Comparison of ENCODE assay signal across 8 mouse cellular contexts in genomic region chr6:37419445-37419941, GRCm38 (mm10). TPM values are rescaled to one million over a fixed set of nuclear protein-coding genes. Genes with fewer than 3 reads are reported as not detected.
DNase-seq lines count a peak whose midpoint lies in the region; ATAC-seq and TF ChIP-seq lines count a peak whose summit lies in the region.

No protein-coding gene starts in this region.

- intact Hi-C loops in gastrocnemius, adult 2 months (cut with DNase I): no loop called here
- intact Hi-C loops in left cerebral cortex, postnatal 36 days (cut with DNase I): no loop called here

- no peaks in the 10 kb centered on the region for H3K36me3 ChIP-seq in hindbrain, embryonic 16.5 days (ENCODE audit: control insufficient read depth, insufficient read depth, low read length)
- no peaks in the 10 kb centered on the region for H3K36me3 ChIP-seq in stomach, postnatal 0 days (ENCODE audit: control insufficient read depth, insufficient read depth, low read length)

- H3K9ac ChIP-seq in hindbrain, embryonic 16.5 days (ENCODE audit: low read depth, low read length): no peak overlapping the region
- H3K9ac ChIP-seq in stomach, postnatal 0 days (ENCODE audit: low read length): no peak overlapping the region

- DNase-seq in cerebellum, adult 2 months: no peak
- no peak for DNase-seq in cerebellum, postnatal 14 days
- DNase-seq in CD4-positive helper T cell, adult 2 months (ENCODE audit: low read depth, low spot score): peak; percentile 38
- DNase-seq in gastrocnemius, adult 2 months: peak; percentile 82
- peak; percentile 88 to 89 for DNase-seq in left cerebral cortex, postnatal 36 days (ENCODE audit: low spot score in 2 of 2)
- no peak for DNase-seq in stomach, postnatal 0 days (ENCODE audit: low spot score)

- H3K9me3 ChIP-seq in hindbrain, embryonic 16.5 days (ENCODE audit: control insufficient read depth, low read length): no peaks in the 10 kb centered on the region
- H3K9me3 ChIP-seq in stomach, postnatal 0 days (ENCODE audit: control insufficient read depth, low read length): no peaks in the 10 kb centered on the region

- no peaks in the 10 kb centered on the region for H3K4me1 ChIP-seq in cerebellum, adult 2 months (ENCODE audit: control insufficient read depth, insufficient read depth, low read length)
- H3K4me1 ChIP-seq in hindbrain, embryonic 16.5 days (ENCODE audit: control insufficient read depth, insufficient read depth, low read depth, low read length): 0 out of 2 replicates have a peak, but pooled peaks cover 3% of the 10 kb centered on the region
- H3K4me1 ChIP-seq in stomach, postnatal 0 days (replicated peaks; ENCODE audit: control insufficient read depth, insufficient read depth): peaks cover 11% of the 10 kb centered on the region

- no peak for TF ChIP-seq POLR2A in cerebellum, adult 2 months (IDR thresholded peaks at IDR 0.05; ENCODE audit: borderline replicate concordance, insufficient read depth, low read length)

- H3K27me3 ChIP-seq in cerebellum, adult 2 months (ENCODE audit: control insufficient read depth, insufficient read depth, low read length): no peaks in the 10 kb centered on the region
- H3K27me3 ChIP-seq in hindbrain, embryonic 16.5 days (replicated peaks; ENCODE audit: control insufficient read depth, insufficient read depth, low read length): no peaks in the 10 kb centered on the region
- no peaks in the 10 kb centered on the region for H3K27me3 ChIP-seq in stomach, postnatal 0 days (ENCODE audit: control insufficient read depth, insufficient read depth, low read length)

- peak overlapping the region; percentile 7; the same call in 1 of the 2 replicates for H3K27ac ChIP-seq in cerebellum, adult 2 months (ENCODE audit: insufficient read depth, low read length)
- peak overlapping the region; percentile 72 for H3K27ac ChIP-seq in gastrocnemius, adult 2 months
- H3K27ac ChIP-seq in hindbrain, embryonic 16.5 days (ENCODE audit: low read depth, low read length): peak overlapping the region; percentile 39; the same call in 1 of the 2 replicates
- H3K27ac ChIP-seq in stomach, postnatal 0 days (replicated peaks): peak overlapping the region; percentile 79

- no peak overlapping the region; the same call in 1 of the 2 replicates for H3K4me2 ChIP-seq in hindbrain, embryonic 16.5 days (ENCODE audit: low read length)
- no peak overlapping the region for H3K4me2 ChIP-seq in stomach, postnatal 0 days (replicated peaks; ENCODE audit: low read depth)

- ATAC-seq in hindbrain, embryonic 16.5 days: peak; percentile 75
- peak; percentile 65; the same call in 1 of the 2 replicates for ATAC-seq in stomach, postnatal 0 days (ENCODE audit: low FRiP score, low TSS enrichment)
- ATAC-seq in monocyte, adult 5-6 weeks (replicated peaks; ENCODE audit: insufficient number of reproducible peaks, low FRiP score, low TSS enrichment, poor library complexity, severe bottlenecking): no peak

- TF ChIP-seq EP300 in stomach, postnatal 0 days (optimal IDR thresholded peaks at IDR 0.05): no peak

- H3K4me3 ChIP-seq in cerebellum, adult 2 months (replicated peaks; ENCODE audit: insufficient read depth, low read depth, low read length): no peak overlapping the region
- H3K4me3 ChIP-seq in gastrocnemius, adult 2 months: peak overlapping the region; percentile 32
- H3K4me3 ChIP-seq in hindbrain, embryonic 16.5 days (ENCODE audit: low read length): no peak overlapping the region
- H3K4me3 ChIP-seq in stomach, postnatal 0 days (ENCODE audit: low read depth, low read length): no peak overlapping the region

- no peak for TF ChIP-seq CTCF in cerebellum, adult 2 months (IDR thresholded peaks at IDR 0.05; ENCODE audit: borderline replicate concordance, insufficient read depth, low read depth, low read length)
- TF ChIP-seq CTCF in gastrocnemius, adult 2 months (IDR thresholded peaks at IDR 0.05): no peak
- no peak for TF ChIP-seq CTCF in stomach, postnatal 0 days (IDR thresholded peaks at IDR 0.05; ENCODE audit: low read depth)

- 84% methylated on average over 17 of the region's 17 CpGs for WGBS in cerebellum, adult 2 months
- WGBS in hindbrain, embryonic 16.5 days: 77% methylated on average over 17 of the region's 17 CpGs
- WGBS in stomach, postnatal 0 days: 44% methylated on average over 17 of the region's 17 CpGs

RNA-seq across cellular contexts. Expression of gene Creb3l2, which starts 22.5 kb away (rescaled TPM):
- 4.9 and 5.4 TPM in 2 replicates for polyA plus RNA-seq in cerebellum, adult 2 months (2012; rRNA removed)
- total RNA-seq in gastrocnemius, adult 2 months (2021): 10 to 100 TPM; 10.9 to 14.1 TPM
- polyA plus RNA-seq in hindbrain, embryonic 16.5 days (2015; fragmentation: Nextera tagmentation; extraction: Ambion mirVana): 3.3 and 4.6 TPM in 2 replicates
- 1 to 10 TPM; 6.1 to 8.1 TPM for total RNA-seq in left cerebral cortex, postnatal 36 days (2021)
- 8.3 and 8.5 TPM in 2 replicates for polyA plus RNA-seq in stomach, postnatal 0 days (2015; fragmentation: Nextera tagmentation; extraction: Ambion mirVana)
- total RNA-seq in monocyte, adult 5-6 weeks (2017): 2.9 to 3.8 TPM (median 2.9 TPM) in 3 replicates

Comparison
In these comparisons a context has a peak if more than half of its experiments do, and no peak if none do; other contexts are left out.
1. DNase-seq: peak in CD4-positive helper T cell, adult 2 months (single experiment), gastrocnemius, adult 2 months (single experiment) and left cerebral cortex, postnatal 36 days (2 of 2); none in cerebellum, adult 2 months (0 of 2), cerebellum, postnatal 14 days (0 of 2) and stomach, postnatal 0 days (single experiment).
2. H3K27ac ChIP-seq: peak in every context shown above with its lines; median percentile 79 in stomach, postnatal 0 days; 72 in gastrocnemius, adult 2 months; 39 in hindbrain, embryonic 16.5 days; 7 in cerebellum, adult 2 months.